Mouse (Mus musculus): ENCODE measurements around the gene Sae1.

Gene Sae1

DNA sequence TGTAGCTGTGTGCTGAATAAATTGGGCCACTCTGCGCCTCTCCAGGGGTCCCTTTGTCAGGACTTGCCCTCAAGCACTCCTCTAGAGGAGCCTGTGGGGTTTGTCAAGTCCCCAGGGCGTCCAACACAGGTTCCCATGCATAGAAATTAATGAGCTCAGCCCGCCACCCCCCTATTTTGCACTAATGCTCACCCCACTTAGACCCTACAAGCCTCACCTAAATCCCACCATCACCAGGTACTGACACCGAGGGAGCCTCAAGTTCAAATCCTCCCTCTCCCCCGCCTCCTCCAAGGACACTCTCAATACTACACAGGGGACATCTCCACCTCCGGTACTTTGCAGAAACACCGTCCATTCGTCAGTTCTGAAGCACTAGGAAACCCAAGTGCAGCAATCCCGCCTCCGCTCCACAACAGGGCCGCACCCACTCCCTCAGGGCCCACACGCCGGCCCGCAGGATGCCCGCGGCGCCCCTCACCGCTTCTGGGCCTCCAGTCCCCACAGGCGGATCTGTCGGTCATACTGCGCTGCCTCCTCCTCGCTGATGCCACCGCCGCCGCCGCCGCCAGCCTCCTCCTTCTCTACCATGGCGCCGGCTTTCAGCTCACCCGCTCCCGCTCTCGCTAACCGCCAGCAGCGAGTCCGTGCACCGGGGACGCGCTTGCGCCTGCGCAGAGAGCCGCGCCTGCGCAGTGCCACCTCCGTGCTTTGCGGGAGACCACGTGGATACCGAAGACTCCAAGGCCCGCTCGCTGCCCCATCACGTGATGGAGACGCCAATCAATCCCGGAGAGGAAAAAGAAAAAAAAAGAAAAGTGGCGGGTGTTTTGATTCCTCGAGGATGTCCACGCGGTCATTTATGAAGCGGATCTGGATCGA is at the start of gene Sae1:
Gene Sae1 (minus strand): TSS at position 647 of the 882 bp plus-strand sequence.
- in situ Hi-C loops (cut with MboI, MseI): no loop called here

DNA sequence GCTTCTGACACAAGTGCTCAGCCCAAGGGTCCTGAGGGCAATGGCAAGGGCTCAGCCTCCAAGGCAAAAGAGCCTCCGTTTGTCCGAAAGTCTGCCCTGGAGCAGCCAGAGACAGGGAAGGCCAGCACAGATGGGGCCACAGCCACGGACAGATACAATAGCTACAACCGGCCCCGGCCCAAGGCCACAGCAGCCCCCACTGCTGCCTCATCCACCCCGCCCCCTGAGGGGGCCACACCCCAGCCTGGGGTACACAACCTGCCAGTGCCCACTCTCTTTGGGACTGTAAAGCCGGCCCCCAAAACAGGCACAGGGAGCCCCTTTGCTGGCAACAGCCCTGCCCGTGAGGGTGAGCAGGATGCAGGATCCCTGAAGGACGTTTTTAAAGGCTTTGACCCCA is 47.5 kb upstream of the Sae1 start:
- in situ Hi-C loops (cut with MboI, MseI): no loop called here

DNA sequence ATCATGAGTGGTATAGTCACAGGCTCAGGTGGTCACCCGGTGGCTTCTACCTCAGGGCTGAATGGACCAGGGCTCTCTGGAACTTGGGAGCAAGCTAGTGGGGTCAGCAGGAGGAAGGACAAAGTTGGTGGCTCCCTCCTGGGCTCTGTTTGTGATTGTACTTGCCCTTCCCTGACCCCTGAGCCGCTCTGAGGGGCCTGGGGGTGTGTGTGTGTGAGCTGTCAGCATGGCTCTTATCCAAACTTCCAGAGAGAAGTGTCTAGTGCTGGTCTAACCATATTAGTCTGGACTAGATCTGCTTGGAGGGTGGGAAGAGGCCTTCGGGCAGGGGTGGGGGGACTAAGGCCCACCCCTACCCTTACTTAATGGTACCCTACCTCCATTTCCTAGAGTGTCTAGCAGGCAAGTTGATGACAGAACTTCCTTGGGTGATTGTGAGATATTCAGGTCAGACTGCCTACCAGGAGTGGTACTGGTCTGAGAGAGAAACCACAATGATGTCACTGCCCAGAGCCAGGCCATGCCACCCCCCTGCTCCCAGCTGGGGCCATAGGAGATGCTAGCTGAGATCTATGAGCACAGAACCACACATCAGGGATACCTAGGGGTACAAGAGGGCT is 45.9 kb upstream of the Sae1 start:
- in situ Hi-C loops (cut with MboI, MseI): no loop called here

DNA sequence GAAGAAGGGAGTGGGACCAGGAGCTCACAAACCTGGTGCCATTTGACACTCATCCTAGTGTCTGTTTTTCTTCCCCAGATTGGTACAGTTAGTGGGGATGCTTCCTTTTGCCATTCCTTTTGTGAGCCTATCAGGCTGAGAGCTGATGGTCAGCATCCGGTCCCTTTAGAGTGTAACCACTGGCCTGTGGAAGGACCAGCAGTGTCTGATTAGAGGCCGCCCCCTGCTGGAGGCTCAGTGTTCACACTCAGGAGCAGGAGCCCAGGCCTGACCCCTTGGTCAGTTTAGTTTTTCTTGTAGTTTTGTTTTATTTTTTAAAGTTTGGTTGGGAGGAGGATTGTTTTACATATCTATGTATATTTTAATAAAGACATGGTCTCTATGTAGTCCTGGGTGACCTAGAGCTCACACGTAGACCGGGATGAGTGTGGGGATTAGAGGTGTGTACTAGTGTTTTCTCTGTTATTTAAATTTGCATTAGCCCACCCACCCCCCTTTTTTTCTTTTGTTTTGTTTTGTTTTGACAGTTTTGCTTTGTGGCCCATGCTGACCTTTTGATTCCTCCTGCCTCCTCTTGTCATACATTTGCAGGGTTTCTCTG is 38.6 kb upstream of the Sae1 start:
- in situ Hi-C loops (cut with MboI, MseI): no loop called here

DNA sequence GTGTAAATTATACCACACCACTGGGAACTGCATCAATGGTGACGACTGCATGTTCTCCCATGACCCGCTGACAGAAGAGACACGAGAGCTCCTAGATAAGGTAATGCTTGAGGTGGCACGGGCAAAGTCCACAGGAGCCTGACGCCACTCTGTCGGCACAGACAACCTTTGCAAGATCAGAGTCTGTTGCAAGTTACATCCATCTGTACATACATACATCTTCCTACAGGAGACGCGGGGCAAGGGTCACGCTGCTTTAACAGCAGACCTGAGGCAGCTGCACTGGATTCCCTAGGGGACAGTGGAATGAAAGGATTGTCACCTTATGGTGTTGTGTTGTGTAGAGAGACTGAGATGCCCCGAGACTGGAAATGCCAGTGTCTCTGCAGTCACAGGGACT is 38.1 kb upstream of the Sae1 start:
- in situ Hi-C loops (cut with MboI, MseI): no loop called here

DNA sequence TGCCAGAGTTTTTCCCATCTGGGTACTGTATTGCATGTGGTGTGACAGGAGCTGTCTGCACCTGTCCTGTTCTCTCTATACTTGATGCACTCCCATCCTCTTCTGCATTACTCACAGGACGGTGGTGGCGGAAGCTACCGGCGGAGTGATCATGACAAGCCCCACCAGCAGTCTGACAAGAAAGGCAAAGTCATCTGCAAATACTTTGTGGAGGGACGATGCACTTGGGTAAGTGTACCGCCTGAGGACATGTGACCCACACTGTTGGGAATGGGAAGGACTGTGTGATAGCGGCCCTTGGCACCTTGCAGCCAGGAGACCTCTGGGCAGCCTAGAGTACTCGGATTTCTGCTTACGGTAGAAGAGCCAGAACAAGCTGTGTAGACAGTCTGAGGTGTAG is 36.1 kb upstream of the Sae1 start:
- in situ Hi-C loops (cut with MboI, MseI): no loop called here

DNA sequence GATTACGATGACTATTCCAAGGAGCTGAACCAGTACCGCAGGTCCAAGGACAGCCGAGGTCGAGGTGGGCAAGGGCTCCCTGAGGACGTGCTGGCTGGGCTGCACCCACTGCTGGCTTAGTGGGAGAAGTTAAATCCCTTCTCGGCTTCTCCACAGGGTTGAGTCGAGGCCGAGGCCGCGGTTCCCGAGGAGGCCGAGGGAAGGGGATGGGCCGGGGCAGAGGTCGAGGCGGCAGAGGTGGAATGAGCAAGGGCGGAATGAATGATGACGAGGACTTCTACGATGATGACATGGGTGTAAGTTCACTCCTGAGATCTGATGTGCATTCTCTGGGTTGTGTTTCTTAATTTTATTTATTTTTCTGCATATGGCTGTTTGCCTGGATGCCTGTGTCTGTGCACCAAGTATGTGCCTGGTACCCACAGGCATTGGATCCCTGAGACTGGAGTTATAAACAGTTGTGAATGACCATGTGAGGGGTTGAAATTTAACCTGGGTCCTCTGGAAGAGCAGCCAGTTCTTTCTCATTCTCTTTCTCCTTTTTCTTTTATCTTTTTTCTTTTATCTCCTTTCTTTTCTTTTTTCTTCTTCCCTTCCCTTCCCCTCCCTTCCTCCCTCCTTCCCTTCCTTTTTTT is 34.7 kb upstream of the Sae1 start:
- in situ Hi-C loops (cut with MboI, MseI): no loop called here

DNA sequence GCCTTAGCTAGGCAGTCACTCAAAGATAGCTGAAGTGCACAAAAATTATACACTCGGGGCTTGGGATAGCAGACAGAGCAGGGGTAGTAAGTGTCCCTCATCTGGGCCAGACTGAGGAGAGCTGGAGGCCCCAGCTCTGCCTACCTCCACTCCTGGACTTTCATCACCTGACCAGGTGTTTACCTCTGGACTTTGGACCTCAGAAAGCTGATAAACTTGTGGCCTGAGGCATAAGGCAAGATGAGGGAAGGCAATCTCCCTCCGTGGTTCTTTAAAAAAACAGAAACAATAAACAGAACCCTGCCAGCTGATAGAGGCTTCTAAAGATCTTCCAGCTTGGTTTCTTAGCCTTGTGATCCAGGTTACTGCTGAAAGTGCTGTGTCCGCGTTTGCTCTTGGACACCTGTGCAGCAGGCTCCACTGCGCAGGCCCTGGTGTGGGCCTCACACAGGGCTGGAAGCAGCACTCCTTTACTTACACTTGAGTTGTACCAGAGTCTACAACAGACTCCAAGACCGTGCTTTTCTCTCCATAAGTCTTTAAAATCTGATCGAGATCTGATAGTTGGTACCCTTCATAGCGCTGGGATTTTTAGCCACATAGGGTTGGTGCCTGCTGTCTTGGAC is 33.0 kb upstream of the Sae1 start:
- in situ Hi-C loops (cut with MboI, MseI): no loop called here

DNA sequence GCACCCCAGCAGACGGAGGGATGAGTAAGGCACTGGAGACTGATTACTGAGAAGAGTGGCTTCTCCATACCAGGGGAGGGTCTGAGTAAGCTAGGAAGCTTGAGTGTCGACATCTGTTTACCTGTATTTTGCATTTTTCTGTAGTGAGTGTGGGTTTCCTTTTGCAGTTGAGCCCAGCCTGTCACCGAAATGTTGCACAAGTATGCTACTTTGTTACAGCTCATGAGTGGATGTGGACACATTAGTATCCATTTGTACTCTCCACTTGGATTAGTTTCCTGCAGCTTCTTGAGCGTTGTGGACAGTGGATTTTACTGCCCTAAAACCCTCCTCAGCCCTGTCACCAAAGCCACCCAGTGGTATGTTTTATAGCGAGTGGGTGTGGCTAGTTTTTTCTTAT is 31.1 kb upstream of the Sae1 start:
- in situ Hi-C loops (cut with MboI, MseI): no loop called here

DNA sequence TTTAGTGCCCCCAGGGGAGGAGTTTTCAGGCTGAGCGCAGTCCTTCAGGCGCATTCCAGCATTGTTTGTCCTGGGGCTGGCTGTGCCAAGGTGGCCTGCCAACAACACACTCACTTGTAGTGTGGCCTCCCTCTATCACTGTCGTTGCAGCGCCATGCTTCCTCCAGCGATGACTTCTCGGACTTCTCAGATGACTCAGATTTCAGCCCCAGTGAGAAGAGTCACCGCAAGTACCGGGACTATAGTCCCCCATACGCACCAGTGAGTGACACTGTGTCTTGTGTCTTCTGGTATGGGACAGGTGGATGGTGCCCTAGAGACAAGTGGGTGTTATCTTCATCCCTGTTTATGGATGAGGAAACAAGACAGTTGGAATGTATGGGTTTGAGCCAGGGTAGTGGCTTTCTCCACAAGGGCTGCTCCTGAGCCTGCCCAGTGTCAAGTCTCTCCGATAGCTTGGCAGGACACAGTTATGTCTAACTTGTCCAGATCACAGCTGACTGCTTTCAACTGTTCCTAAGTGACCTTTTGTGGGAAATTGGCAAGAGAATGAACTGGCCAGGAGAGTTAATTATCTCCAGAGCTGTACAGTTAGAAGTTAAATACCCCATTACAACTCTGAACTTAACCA is 29.6 kb upstream of the Sae1 start:
- in situ Hi-C loops (cut with MboI, MseI): no loop called here

DNA sequence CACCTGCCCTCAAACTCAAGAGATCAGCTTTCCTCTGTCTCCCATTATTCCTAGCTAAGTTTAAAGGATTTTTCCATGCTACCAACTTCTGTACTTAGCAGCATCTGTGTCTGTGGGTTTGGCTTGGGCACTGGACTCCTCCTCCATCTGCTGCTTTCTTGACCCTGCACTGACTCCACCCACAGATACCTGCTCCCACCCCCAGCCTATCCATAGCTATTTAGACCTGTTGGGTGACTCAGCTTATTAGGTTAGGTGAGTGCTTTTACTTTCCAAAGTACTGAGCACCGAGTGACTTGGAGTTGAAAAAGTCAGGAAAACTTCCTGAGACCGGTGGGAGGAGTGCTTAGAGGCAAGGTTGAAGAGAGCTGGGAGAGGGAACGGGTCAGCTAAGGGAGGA is 27.8 kb upstream of the Sae1 start:
- in situ Hi-C loops (cut with MboI, MseI): no loop called here

DNA sequence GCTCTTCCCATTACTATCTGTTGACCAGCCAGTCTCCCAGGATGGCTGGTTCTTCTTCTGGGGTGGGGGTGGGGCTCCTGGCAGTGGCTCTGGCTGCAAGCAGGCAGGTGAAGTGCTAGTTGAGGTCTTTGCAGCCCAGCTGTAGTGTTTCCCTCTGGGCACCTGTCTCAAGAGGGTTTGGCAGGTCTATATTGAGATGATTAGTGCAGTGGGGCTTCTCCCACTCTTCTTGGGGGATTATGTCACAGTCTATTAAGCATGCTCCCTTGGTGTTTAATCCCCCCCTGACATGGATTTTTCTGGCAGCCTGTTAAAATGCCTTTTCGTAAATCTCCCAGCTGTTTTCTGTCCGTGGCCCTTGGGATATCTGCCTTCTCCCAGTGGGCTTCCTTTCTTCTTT is 25.3 kb upstream of the Sae1 start:
- in situ Hi-C loops (cut with MboI, MseI): no loop called here

DNA sequence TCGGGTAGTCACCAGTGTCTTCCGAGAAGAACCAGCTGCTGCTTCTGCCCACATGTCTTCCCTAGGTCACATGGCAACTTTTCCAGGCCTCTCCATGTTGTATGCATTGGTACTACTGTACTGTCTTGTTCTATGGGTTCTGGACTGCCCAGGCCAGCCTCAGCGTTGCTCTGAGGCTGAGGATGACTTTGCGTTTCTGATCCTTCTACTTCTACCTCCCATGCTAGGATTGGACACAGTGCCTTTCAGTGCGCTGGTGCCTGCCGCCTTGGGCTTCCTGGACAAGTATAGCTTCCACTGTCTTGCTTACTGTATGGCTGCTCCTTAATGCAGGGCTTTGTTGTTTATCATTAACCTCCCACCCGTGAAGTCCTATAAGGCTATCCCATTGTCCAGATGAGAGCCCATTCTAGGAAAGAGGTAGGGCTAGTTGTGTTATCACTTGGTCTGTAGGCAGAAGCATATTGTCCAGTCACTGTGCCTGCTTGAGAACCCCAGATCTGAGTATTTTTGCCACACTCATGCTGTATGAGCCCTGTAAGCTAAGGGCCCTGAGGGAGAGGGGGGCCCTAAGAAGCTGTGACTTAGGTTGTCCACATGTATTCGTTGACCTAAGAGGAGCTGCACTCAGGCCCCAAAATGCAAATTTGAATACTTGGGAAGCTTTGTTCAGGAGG is 24.8 kb upstream of the Sae1 start:
- in situ Hi-C loops (cut with MboI, MseI): no loop called here

DNA sequence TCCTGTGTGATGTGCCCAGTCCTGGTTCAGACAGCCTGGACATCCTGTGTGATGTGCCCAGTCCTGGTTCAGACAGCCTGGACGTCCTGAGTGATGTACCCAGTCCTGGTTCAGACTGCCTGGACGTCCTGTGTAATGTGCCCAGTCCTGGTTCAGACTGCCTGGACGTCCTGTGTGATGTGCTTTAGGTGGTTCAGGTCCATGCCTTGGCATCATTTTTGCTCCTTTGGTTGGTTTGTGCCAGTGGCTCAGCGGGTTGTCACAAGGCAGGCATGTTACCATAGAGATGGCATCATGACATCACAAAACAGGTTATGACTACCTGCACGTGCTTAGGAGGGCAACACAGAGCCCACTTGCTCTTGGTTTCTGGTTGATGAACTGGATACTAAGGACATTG is 23.5 kb upstream of the Sae1 start:
- in situ Hi-C loops (cut with MboI, MseI): no loop called here

DNA sequence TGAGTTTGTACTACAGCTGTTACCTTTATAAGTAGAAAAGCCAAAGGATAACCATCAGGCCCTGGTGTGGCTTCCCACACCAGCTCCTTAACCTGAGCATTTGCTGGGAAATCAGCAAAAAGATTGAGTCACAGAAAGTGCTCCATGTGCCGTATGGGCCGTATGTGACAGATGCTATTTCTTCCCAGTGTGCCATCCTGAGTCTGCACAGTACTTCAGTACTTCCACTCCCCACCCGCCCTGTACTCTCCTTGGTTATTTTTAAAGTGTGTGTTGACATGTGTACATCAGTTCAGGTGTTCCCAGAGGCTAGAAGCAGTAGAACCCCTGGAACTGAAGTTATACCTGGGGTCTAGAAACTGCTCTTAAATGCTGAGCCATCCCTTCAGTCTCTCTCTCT is 19.4 kb upstream of the Sae1 start:
- in situ Hi-C loops (cut with MboI, MseI): no loop called here

DNA sequence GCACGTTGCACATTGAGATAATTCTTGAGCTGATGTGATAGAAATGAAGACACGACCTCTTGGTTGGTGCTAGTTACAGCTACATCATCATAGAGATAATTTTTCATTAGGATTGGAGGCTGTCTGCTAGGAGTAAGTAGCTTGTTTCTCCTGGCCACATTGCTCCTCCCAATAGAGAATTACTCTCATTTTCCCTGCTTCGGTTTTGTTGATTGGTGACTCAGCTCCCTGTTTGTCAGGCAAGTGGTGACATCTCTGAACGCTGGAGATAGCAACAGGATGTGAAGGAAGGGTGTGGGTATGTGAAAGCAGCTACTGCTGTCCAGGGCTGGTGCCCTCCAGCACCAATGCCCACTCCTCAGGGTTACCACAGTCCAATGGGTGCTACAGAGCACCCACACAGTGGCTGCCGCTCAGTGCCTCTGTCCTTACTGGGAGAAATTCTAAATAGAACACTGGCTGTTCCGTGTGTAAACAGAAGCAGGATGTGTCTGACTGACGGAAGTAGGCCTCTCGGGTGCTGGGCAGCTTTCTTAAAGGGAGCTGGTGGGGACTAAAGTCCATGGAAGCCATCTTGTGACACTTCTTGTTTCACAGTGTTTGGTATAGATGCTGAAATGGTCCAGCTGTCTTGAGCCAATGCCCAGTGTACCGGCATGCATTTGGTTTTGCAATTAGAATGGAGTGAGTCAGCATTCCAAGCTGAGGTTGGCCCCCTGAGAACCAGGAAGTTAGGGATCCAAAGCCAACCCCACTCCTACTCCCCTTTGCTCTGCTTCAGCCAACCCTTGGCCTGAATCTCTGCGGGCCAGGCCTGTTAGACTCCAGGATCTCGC is 18.1 kb upstream of the Sae1 start:
- in situ Hi-C loops (cut with MboI, MseI): no loop called here

DNA sequence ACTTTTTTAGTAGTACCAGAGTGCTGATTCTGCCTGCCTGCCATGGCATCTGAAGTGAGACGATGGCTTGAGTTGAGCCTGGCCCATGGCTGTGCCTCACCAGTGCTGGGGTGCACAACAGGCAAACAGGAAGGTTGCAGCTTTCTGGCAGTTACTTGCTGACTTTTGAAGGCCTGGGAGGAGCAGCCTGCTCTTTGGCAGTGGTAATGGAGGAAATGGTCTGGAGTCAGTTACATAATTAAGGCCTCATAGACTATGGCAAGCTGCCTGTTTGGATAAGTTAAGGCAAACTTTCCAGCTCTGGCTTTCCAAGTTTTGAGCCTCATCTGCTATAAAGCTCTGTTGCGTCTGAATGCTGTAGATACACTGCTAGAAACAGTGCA is 17.5 kb upstream of the Sae1 start:
- in situ Hi-C loops (cut with MboI, MseI): no loop called here

DNA sequence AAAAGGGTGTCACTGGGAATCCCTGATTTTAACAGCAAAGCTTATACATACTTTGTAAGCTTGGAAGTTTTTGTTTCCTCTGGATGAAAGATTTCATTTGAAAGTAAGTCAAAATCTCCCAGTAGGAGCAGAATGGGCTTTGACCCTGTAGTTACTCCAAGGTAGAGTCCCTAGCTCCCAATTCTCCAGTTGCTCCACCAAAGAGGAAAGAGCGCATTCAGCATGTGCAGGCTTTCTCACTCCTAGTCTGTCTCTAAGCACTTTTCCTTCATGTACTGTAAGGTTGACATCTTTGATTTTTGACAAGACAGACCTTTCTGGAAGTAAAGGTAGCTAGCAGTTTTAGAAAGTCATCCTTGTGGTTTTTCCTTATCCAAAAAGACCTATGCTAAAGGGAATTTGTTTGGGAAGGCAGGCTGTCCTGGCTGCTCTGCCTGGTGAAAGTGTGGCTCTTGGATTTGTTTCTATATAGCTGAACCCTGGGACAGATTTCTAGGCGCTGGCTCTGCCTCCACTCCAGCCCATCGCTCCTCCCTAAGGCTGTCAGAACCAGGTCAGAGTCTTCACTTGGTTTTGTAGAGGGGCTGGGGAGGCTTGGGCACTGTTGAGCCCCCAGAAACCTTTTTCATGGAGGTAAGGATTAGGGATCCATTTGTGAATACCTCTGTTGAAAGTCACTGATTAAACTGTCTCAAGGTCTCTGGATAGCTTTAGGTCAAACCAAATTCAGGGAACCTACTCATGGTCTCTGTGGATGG is 16.9 kb upstream of the Sae1 start:
- in situ Hi-C loops (cut with MboI, MseI): no loop called here

Data from T-helper 2 cell (primary cell).